Mouse (Mus musculus): ENCODE data around the gene Notch4. TPM values are rescaled to one million over a fixed set of nuclear protein-coding genes. Genes with fewer than 3 reads are reported as not detected.

Gene Notch4
- polyA plus RNA-seq, 1 experiment from 2014 or later: 10.6 TPM

GRCm38 (mm10) chr17:34546797-34547196 is 17.3 kb upstream of the Notch4 start:
- H3K27ac ChIP-seq: no peak overlapping the region
- no peak overlapping the region for H3K9ac ChIP-seq (ENCODE audit: low read depth, low read length)
- no peaks in the 10 kb centered on the region for H3K9me3 ChIP-seq (replicated peaks; ENCODE audit: low read length)
- DNase-seq (ENCODE audit: low spot score): no peak
- no peak overlapping the region for H3K4me2 ChIP-seq (ENCODE audit: low read length)
- H3K36me3 ChIP-seq (ENCODE audit: insufficient read depth, low read length): no peaks in the 10 kb centered on the region
- no peak for TF ChIP-seq CTCF (IDR thresholded peaks at IDR 0.05; ENCODE audit: low read depth)
- WGBS: 68% methylated on average over 1 of the region's 1 CpGs
- no peak overlapping the region for H3K4me3 ChIP-seq (replicated peaks; ENCODE audit: low read depth, low read length)
- no peaks in the 10 kb centered on the region for H3K4me1 ChIP-seq (replicated peaks; ENCODE audit: insufficient read depth, low read length)
- no peak for ATAC-seq (replicated peaks; ENCODE audit: low FRiP score, low read depth)
- H3K27me3 ChIP-seq (ENCODE audit: insufficient read depth, low read length): no peaks in the 10 kb centered on the region

- no peak for DNase-seq (ENCODE audit: low spot score)
- Histone ChIP-seq H3K4me3 (replicated peaks; ENCODE audit: low read depth, low read length) (no peak overlapping the region), H3K9me3 (replicated peaks; ENCODE audit: low read length) (no peaks in the 10 kb centered on the region), H3K27ac (no peak overlapping the region), H3K4me1 (replicated peaks; ENCODE audit: insufficient read depth, low read length) (no peaks in the 10 kb centered on the region), H3K9ac (ENCODE audit: low read depth, low read length) (no peak overlapping the region), H3K27me3 (ENCODE audit: insufficient read depth, low read length) (no peaks in the 10 kb centered on the region), H3K36me3 (ENCODE audit: insufficient read depth, low read length) (no peaks in the 10 kb centered on the region), H3K4me2 (ENCODE audit: low read length) (no peak overlapping the region)
- 84% methylated on average over 4 of the region's 4 CpGs for WGBS
- ATAC-seq (replicated peaks; ENCODE audit: low FRiP score, low read depth): no peak
- no peak for TF ChIP-seq CTCF (IDR thresholded peaks at IDR 0.05; ENCODE audit: low read depth)
Observed at GRCm38 (mm10) chr17:34547601-34548000, 16.5 kb upstream of the Notch4 start.

GRCm38 (mm10) chr17:34549156-34549555 is 14.9 kb upstream of the Notch4 start:
- Histone ChIP-seq H3K36me3 (ENCODE audit: insufficient read depth, low read length) (no peaks in the 10 kb centered on the region), H3K27ac (no peak overlapping the region), H3K4me2 (ENCODE audit: low read length) (no peak overlapping the region), H3K27me3 (ENCODE audit: insufficient read depth, low read length) (no peaks in the 10 kb centered on the region), H3K4me3 (replicated peaks; ENCODE audit: low read depth, low read length) (no peak overlapping the region), H3K9me3 (replicated peaks; ENCODE audit: low read length) (no peaks in the 10 kb centered on the region), H3K9ac (ENCODE audit: low read depth, low read length) (no peak overlapping the region), H3K4me1 (replicated peaks; ENCODE audit: insufficient read depth, low read length) (no peaks in the 10 kb centered on the region)
- no peak for TF ChIP-seq CTCF (IDR thresholded peaks at IDR 0.05; ENCODE audit: low read depth)
- 80% methylated on average over 3 of the region's 3 CpGs for WGBS
- ATAC-seq (replicated peaks; ENCODE audit: low FRiP score, low read depth): no peak
- DNase-seq (ENCODE audit: low spot score): no peak

- Histone ChIP-seq H3K4me2 (ENCODE audit: low read length) (no peak overlapping the region), H3K36me3 (ENCODE audit: insufficient read depth, low read length) (no peaks in the 10 kb centered on the region), H3K27ac (no peak overlapping the region), H3K27me3 (ENCODE audit: insufficient read depth, low read length) (no peaks in the 10 kb centered on the region), H3K4me1 (replicated peaks; ENCODE audit: insufficient read depth, low read length) (no peaks in the 10 kb centered on the region), H3K4me3 (replicated peaks; ENCODE audit: low read depth, low read length) (no peak overlapping the region), H3K9me3 (replicated peaks; ENCODE audit: low read length) (no peaks in the 10 kb centered on the region), H3K9ac (ENCODE audit: low read depth, low read length) (no peak overlapping the region)
- 77% methylated on average over 2 of the region's 2 CpGs for WGBS
- ATAC-seq (replicated peaks; ENCODE audit: low FRiP score, low read depth) (no peak), DNase-seq (ENCODE audit: low spot score) (no peak)
- no peak for TF ChIP-seq CTCF (IDR thresholded peaks at IDR 0.05; ENCODE audit: low read depth)
Observed at GRCm38 (mm10) chr17:34549843-34550242, 14.2 kb upstream of the Notch4 start.

- DNase-seq (ENCODE audit: low spot score) (peak; percentile 74), ATAC-seq (replicated peaks; ENCODE audit: low FRiP score, low read depth) (no peak; the same call in 1 of the 2 replicates)
- H3K4me1 ChIP-seq (replicated peaks; ENCODE audit: insufficient read depth, low read length): no peaks in the 10 kb centered on the region
- no peak overlapping the region for H3K27ac ChIP-seq
- H3K9me3 ChIP-seq (replicated peaks; ENCODE audit: low read length): no peaks in the 10 kb centered on the region
- no peak overlapping the region for H3K4me2 ChIP-seq (ENCODE audit: low read length)
- H3K36me3 ChIP-seq (ENCODE audit: insufficient read depth, low read length): no peaks in the 10 kb centered on the region
- H3K4me3 ChIP-seq (replicated peaks; ENCODE audit: low read depth, low read length): no peak overlapping the region
- H3K9ac ChIP-seq (ENCODE audit: low read depth, low read length): no peak overlapping the region
- TF ChIP-seq CTCF (IDR thresholded peaks at IDR 0.05; ENCODE audit: low read depth): peak; percentile 95
- WGBS: 29% methylated on average over 5 of the region's 5 CpGs
- no peaks in the 10 kb centered on the region for H3K27me3 ChIP-seq (ENCODE audit: insufficient read depth, low read length)
Observed at GRCm38 (mm10) chr17:34555483-34555882, 8.6 kb upstream of the Notch4 start.

GRCm38 (mm10) chr17:34556406-34556805 is 7.7 kb upstream of the Notch4 start:
- TF ChIP-seq CTCF (IDR thresholded peaks at IDR 0.05; ENCODE audit: low read depth): no peak

GRCm38 (mm10) chr17:34557411-34557810 is 6.7 kb upstream of the Notch4 start:
- DNase-seq (ENCODE audit: low spot score) (no peak), ATAC-seq (replicated peaks; ENCODE audit: low FRiP score, low read depth) (no peak)
- H3K36me3 ChIP-seq (ENCODE audit: insufficient read depth, low read length): no peaks in the 10 kb centered on the region
- 36% methylated on average over 11 of the region's 11 CpGs for WGBS
- no peak overlapping the region for H3K27ac ChIP-seq
- H3K4me3 ChIP-seq (replicated peaks; ENCODE audit: low read depth, low read length): no peak overlapping the region
- no peaks in the 10 kb centered on the region for H3K9me3 ChIP-seq (replicated peaks; ENCODE audit: low read length)
- no peak overlapping the region for H3K9ac ChIP-seq (ENCODE audit: low read depth, low read length)
- no peaks in the 10 kb centered on the region for H3K4me1 ChIP-seq (replicated peaks; ENCODE audit: insufficient read depth, low read length)
- no peak for TF ChIP-seq CTCF (IDR thresholded peaks at IDR 0.05; ENCODE audit: low read depth)
- no peak overlapping the region for H3K4me2 ChIP-seq (ENCODE audit: low read length)
- H3K27me3 ChIP-seq (ENCODE audit: insufficient read depth, low read length): no peaks in the 10 kb centered on the region

More at GRCm38 (mm10) chr17:34556406-34556805, 7.7 kb upstream of the Notch4 start:
- H3K4me3 ChIP-seq (replicated peaks; ENCODE audit: low read depth, low read length): no peak overlapping the region
- no peak overlapping the region for H3K4me2 ChIP-seq (ENCODE audit: low read length)
- H3K27me3 ChIP-seq (ENCODE audit: insufficient read depth, low read length): no peaks in the 10 kb centered on the region
- 84% methylated on average over 8 of the region's 8 CpGs for WGBS
- H3K4me1 ChIP-seq (replicated peaks; ENCODE audit: insufficient read depth, low read length): no peaks in the 10 kb centered on the region
- H3K27ac ChIP-seq: no peak overlapping the region
- ATAC-seq (replicated peaks; ENCODE audit: low FRiP score, low read depth): no peak
- DNase-seq (ENCODE audit: low spot score): no peak
- H3K9ac ChIP-seq (ENCODE audit: low read depth, low read length): no peak overlapping the region
- no peaks in the 10 kb centered on the region for H3K9me3 ChIP-seq (replicated peaks; ENCODE audit: low read length)
- no peaks in the 10 kb centered on the region for H3K36me3 ChIP-seq (ENCODE audit: insufficient read depth, low read length)

Data from kidney, postnatal 0 days (tissue).